Mouse (Mus musculus) frontal cortex, postnatal 10 days (tissue): Measurements from ENCODE around the gene Krt18.
"Not testable (repeated sequence)": the region's sequence is repeated elsewhere in the genome, so short reads cannot be mapped to it uniquely, and the experiment has no call there.

Experiments used
- DNase-seq, 2 experiments: peaks; one replicate each; pipeline ENCODE4 v3.0.0; 2022; ENCODE audit warnings: low spot score in 2 of 2, mixed read lengths in 1 of 2

Krt18 gene

DNA sequence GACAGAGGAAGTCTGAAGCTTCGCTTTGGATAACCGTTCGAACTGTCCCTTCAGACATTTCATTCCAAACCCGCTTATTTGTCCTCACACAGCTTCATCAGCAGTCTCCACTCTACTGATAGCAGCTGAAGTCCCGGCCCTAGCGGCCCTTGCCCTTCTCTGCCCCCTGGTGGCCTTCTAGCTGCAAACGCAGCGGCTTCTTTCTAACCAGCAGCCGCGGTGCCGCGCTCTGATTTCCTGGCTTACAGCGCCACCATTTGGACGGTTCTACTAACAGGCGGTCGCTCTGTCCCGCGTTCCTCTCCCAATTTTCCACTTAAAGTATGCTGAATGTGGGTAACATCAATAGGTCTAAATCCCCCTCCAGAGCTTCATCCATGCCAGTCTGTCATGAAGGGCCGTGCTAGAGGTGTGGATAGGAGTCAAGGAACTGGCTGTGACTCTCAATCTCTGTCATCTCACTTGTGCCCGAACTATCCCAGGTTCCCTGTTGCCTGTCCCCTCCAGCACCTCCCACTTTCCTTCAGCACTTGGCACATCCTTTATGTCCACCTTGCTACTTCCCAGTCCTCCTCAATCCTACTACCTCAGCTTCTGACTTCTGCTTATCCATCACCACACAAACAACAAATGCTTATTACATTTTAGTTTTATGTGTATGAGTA lies 37.8 kb downstream of the Krt18 start:
- peak; percentile 75 to 90 for DNase-seq

- no peak for DNase-seq
Observed at GRCm38 (mm10) chr15:102070476-102071467, 42.8 kb downstream of the Krt18 start.

DNA sequence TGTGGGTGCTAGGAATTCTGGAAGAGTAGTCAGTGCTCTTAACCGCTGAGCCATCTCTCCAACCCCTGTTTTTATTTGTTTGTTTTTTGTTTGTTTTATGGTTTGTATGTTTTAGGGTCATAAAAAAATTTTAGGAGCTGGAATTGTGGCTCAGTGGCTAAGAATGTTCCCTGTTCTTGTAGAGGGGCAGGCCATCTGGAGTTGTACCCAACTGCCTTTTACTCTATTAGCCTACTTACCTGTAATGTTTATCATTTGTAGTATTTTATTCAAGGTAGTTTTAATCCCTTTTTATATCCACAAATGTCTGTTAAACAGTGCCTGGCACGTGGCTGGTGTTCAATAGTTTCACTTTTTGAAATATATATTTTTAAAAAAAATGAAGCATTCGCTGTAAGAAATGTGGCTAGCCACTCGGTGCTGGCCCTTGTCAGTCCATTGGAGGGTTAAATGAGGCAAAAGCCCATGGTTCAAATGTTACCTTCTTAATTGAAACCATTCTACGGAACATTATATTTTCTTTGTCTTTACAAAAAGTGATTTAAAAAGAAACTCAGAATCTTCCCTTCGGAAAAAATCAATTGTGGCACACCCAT lies 45.1 kb downstream of the Krt18 start:
- no peak for DNase-seq

- peak; percentile 99 for DNase-seq
Observed at GRCm38 (mm10) chr15:102073559-102074069, 45.6 kb downstream of the Krt18 start, which contains the start of gene Eif4b. TSS of gene Eif4b (plus strand) at chr15:102073773.

DNA sequence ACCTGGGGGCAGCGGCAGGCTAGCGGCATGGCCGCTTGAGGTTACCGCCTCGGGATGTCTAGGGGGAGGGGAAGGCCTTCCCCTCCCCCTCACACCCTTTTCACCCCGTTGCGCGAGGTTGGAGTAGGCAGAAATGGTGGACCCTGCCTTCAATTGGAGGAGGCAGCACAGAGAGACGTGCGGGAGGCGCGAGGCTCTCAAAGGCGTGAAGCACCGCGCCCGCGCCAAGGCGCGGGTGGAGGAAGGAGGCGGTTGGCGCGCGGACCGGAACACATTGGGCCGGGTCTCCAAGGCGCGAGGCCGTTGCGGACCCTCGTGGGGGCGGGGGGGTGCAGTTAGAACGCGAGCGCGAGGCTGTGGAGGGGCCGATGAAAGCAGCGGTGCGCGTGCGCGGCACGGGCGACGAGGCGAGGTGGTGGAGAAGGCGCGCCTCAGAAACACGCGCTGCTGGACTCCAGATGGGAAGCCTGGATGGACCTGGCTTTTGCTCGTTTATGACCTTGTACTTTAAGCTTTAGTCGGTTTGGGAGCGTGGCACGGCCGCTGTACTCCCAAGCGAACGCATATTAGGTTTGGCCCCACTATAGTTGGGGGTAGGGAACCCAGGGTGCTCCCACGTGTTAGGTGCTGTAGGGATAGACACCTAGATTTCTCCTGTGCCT lies 46.2 kb downstream of the Krt18 start:
- peak; percentile 65 to 76 for DNase-seq

GRCm38 (mm10) chr15:102074876-102075585 lies 47.1 kb downstream of the Krt18 start:
- no peak for DNase-seq

DNA sequence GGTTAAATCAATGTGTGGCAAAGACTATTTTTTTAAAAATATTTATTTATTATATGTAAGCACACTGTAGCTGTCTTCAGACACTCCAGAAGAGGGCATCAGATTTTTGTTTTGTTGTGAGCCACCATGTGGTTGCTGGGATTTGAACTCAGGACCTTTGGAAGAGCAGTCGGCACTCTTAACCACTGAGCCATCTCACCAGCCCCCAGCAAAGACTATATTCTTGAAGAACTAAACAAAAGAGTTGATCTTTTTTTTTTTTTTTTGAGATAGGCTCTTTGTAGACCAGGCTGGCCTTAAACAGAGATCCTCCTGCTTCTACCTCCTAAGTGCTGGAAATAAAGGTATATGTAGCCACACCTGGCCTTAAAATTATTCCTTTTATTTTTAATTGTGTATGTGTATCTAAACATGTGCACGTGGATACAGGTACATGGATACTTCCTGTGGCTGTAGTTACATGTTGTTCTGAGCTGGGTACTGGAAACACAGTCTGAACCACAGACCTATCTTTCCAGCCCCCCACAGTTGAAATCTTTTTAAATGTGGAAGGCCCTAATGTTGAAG lies 49.2 kb downstream of the Krt18 start:
- DNase-seq, result no peak

GRCm38 (mm10) chr15:102079221-102079620 lies 51.2 kb downstream of the Krt18 start:
- DNase-seq, result no peak

- DNase-seq, result not testable (repeated sequence)
Observed at GRCm38 (mm10) chr15:102079924-102080323, 51.9 kb downstream of the Krt18 start.

DNA sequence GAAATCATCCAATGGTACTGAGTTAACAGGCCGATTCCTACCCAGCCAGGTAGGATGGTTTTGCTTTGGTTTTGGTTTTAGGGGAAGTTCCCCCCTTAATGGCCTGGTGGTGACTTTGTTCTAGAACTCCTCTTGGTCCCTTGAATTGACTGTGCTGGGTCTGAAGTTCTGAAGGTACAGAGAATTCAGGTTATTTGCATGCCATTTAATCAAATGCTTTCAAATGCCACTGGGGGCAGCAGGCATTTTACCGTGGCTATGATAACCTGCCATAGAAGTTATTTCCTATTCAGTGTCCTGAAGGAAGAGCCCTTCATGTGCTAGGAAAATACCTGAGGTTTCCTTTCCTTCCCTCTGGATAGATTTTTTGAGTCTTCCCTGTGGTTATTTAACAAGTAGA lies 52.4 kb downstream of the Krt18 start:
- DNase-seq, result no peak
